Mouse (Mus musculus): ENCODE data around the gene Atp6v0d1. TPM values are rescaled to one million over a fixed set of nuclear protein-coding genes. Genes with fewer than 3 reads are reported as not detected.
A peak's percentile ranks its signal among the peaks of the same experiment; 100 is the strongest.

Atp6v0d1 gene
- total RNA-seq, 2 experiments from 2014 or later, result 51.7 to 53.4 TPM

- intact Hi-C loops (cut with DNase I), result loop anchor here (2.0 kb wide), 1 partner anchor 30 kb away; no protein-coding TSS in a partner anchor
- peak; percentile 39 to 55 for DNase-seq
These were observed 51.2 kb downstream of the Atp6v0d1 start for GRCm38 (mm10) chr8:105514656-105515055.

GRCm38 (mm10) chr8:105514194-105514593, 51.7 kb downstream of the Atp6v0d1 start:
- no peak for DNase-seq
- intact Hi-C loops (cut with DNase I), result loop anchor here (2.0 kb wide), 1 partner anchor 29 kb away; no protein-coding TSS in a partner anchor

- intact Hi-C loops (cut with DNase I), result no loop called here
- DNase-seq, result no peak
These were observed 55.7 kb downstream of the Atp6v0d1 start for GRCm38 (mm10) chr8:105509997-105510735.

GRCm38 (mm10) chr8:105508758-105509157, 57.1 kb downstream of the Atp6v0d1 start:
- no peak for DNase-seq
- intact Hi-C loops (cut with DNase I), result no loop called here

- no peak for DNase-seq
- intact Hi-C loops (cut with DNase I), result no loop called here
These were observed 58.9 kb downstream of the Atp6v0d1 start for GRCm38 (mm10) chr8:105506977-105507376.

- no peak for DNase-seq
- intact Hi-C loops (cut with DNase I), result no loop called here
These were observed 61.2 kb downstream of the Atp6v0d1 start for GRCm38 (mm10) chr8:105504617-105505016.

GRCm38 (mm10) chr8:105499787-105500186, 66.1 kb downstream of the Atp6v0d1 start:
- intact Hi-C loops (cut with DNase I), result no loop called here
- no peak for DNase-seq

- intact Hi-C loops (cut with DNase I), result no loop called here
- DNase-seq, result peak; percentile 93 to 96
These were observed 69.2 kb downstream of the Atp6v0d1 start, which contains the start of gene Zdhhc1 for GRCm38 (mm10) chr8:105496439-105497180. TSS of gene Zdhhc1 (minus strand) at chr8:105496902.

GRCm38 (mm10) chr8:105495350-105496302, 70.2 kb downstream of the Atp6v0d1 start:
- no peak for DNase-seq
- intact Hi-C loops (cut with DNase I), result no loop called here

GRCm38 (mm10) chr8:105494566-105494965, 71.3 kb downstream of the Atp6v0d1 start:
- intact Hi-C loops (cut with DNase I), result no loop called here

GRCm38 (mm10) chr8:105493495-105493894, 72.4 kb downstream of the Atp6v0d1 start:
- intact Hi-C loops (cut with DNase I), result no loop called here
- DNase-seq, result no peak

More at GRCm38 (mm10) chr8:105494566-105494965, 71.3 kb downstream of the Atp6v0d1 start:
- DNase-seq, result no peak

GRCm38 (mm10) chr8:105489281-105489680, 76.6 kb downstream of the Atp6v0d1 start:
- no peak for DNase-seq
- intact Hi-C loops (cut with DNase I), result no loop called here

- DNase-seq, result no peak
- intact Hi-C loops (cut with DNase I), result no loop called here
These were observed 77.8 kb downstream of the Atp6v0d1 start for GRCm38 (mm10) chr8:105488082-105488481.

GRCm38 (mm10) chr8:105484392-105484791, 81.5 kb downstream of the Atp6v0d1 start:
- DNase-seq, result peak; percentile 70
- intact Hi-C loops (cut with DNase I), result loop anchor here (2.0 kb wide), 3 partner anchors 30 to 70 kb away; no protein-coding TSS in a partner anchor

GRCm38 (mm10) chr8:105484030-105484368, 81.8 kb downstream of the Atp6v0d1 start:
- intact Hi-C loops (cut with DNase I), result loop anchor here (2.0 kb wide), 3 partner anchors 31 to 71 kb away; no protein-coding TSS in a partner anchor
- no peak for DNase-seq

GRCm38 (mm10) chr8:105483212-105484029, 82.4 kb downstream of the Atp6v0d1 start:
- peak; percentile 64 to 66 for DNase-seq
- intact Hi-C loops (cut with DNase I), result loop anchor here (2.0 kb wide), 3 partner anchors 31 to 71 kb away; no protein-coding TSS in a partner anchor

GRCm38 (mm10) chr8:105482123-105482522, 83.7 kb downstream of the Atp6v0d1 start:
- DNase-seq, result no peak
- intact Hi-C loops (cut with DNase I), result no loop called here

- intact Hi-C loops (cut with DNase I), result no loop called here
- no peak for DNase-seq
These were observed 84.4 kb downstream of the Atp6v0d1 start for GRCm38 (mm10) chr8:105481453-105481852.

GRCm38 (mm10) chr8:105481013-105481412, 84.8 kb downstream of the Atp6v0d1 start:
- intact Hi-C loops (cut with DNase I), result no loop called here
- DNase-seq, result no peak

Measured in heart, postnatal 36 days (tissue).